Mouse (Mus musculus) central nervous system, embryonic 18 days (tissue): ENCODE results near the gene Iffo1. TPM values are rescaled to one million over a fixed set of nuclear protein-coding genes. Genes with fewer than 3 reads are reported as not detected.

Source experiments
- polyA plus RNA-seq: library from polyadenylated mRNA; depleted of rRNA; stranded (reverse); fragments of >200 nt; gene quantifications from 2 replicates; pipeline ENCODE4 v1.2.3, GENCODE M21; 2012; rRNA removed

The Iffo1 gene
- 28.2 and 29.8 TPM in 2 replicates for polyA plus RNA-seq

DNA sequence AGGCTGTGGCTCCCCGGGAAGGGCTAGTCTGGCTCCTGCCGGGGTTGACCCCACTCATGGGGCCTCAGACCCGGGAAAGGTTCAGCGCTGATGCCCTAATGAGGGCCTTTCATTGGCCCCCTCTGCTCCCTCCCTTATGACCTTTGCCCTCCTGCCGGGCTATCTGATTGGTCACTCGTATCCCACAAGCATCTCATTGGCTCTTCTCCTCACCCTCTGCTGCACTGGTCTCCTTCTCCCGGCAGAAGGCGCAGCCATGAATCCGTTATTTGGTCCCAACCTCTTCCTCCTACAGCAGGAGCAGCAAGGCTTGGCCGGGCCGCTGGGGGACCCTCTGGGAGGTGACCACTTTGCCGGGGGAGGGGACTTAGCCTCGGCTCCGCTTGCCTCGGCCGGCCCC, at the start of gene Iffo1:
Gene Iffo1 (plus strand): TSS at position 241 of the 400 bp plus-strand sequence.

DNA sequence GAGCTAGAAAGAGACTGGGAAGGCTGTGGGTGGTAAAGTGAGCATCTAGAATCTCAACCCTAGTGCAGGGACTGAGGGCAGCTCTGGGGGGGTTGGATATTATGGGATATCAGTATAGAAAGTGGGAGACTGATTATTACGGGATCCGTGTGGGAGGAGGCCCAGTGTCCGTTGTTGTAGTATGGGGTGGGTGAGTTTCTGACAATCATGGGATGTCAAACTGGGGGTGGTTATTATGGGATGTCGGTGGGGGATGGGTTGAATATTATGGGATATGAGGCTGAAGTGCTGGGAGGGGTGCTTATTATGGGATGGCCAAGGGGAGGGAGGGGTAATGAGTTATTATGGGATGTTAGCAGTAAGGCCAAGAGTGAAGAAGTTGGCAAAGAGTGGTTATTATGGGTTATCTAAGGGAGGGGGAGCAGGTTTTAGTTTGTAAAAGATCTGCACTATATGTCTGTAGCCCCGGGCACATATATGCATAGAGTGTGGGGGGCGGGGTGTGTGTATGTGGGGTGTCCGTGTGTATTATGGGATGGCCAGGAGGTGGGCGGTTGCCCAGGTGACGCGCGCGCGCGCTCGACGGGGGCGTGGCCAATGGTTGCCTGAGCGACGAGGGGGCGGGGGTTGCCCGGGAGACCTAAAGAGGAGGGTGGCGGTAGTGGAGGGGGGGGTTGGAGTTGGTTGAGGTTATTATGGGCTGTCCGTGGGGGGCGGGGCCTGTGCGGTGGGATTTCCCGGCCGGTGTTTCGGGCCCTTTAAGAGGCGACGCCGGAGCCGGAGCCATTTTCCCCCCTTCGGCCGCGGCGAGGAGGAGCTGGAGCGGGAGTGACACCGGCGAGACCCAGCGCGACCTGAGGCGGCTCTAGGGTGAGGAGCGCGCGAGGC, 49.4 kb upstream of the Iffo1 start, which contains the start of gene Chd4:
Gene Chd4 (plus strand): TSS at position 591 of the 888 bp plus-strand sequence.

DNA sequence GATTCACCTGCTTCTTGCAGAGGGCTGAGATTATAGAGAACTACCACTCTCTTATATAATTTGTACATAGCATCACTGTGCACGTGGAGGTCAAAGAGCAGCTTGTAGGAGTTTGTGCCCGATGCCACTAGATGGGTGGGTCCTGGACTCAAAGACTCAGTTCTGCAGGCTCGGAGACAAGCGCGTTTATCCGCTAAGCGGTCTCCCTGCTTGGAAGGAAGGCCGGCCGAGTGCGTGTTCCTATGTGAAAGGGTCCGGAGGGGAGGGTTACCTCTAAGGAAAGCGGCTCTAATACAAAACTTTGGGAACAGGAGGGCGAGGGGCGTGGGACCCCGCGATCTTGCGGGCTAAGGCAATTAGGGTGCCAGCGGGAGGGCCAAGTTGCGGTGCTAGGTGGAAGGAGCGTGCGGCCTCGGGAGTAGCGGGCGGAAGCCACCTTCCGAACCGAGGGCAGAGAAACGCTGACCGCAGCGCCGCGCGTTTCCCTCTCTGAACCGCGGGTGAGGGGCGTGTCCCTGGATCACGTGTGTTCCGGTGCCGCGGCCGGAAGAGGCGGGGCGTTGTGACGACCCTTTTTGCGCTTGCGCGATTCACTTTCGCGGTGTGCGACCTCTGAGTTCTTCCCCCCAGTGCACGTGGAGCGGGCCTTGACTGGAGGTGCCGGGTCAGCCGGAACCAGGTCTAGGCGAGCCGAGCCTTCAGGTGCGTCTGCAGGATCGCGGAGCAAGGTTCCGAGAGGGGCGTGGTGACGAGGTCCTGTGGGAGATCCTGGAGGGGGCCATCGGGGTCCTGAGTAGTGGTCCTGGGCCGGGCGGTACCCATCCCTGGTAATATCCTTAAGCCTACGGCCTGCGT, 13.5 kb upstream of the Iffo1 start, which contains the start of gene Nop2:
Gene Nop2 (plus strand): TSS at position 608 of the 855 bp plus-strand sequence.

DNA sequence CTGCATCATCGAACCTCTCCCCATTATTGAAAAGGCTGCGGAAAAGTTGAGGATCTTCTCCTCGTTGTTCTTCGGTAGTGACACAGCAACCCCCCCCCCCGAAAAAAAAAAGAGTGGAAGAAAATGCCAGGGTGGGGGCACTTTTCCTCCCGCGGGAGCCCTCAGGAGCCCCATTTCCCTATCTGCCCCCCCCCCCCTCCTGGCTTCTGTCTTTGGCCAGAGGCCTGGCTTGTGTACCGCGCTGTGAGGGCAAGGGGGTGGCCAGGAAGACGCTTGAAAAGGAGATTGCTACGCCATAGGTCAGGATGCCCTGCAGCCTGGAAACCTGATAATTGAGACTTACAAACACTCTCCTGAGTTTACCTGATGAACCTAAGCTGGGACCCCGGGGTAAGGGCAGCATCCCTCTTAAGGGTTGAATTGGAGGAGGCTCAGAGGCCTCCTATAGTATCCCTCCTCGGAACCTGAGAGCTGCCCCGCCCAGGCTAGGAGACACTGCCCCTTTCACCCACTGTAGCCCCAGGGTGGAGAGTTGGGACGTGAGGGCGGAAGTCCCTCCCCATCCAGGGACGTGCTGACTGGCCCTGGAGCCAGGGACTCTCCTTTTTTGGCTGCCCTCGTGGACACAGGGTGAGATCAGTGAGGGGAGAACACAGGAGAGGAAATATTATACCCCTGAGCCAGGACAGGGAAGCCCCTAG, 21.2 kb downstream of the Iffo1 start, which contains the start of gene Gapdh:
Gene Gapdh (minus strand): TSS at position 417 of the 701 bp plus-strand sequence.

DNA sequence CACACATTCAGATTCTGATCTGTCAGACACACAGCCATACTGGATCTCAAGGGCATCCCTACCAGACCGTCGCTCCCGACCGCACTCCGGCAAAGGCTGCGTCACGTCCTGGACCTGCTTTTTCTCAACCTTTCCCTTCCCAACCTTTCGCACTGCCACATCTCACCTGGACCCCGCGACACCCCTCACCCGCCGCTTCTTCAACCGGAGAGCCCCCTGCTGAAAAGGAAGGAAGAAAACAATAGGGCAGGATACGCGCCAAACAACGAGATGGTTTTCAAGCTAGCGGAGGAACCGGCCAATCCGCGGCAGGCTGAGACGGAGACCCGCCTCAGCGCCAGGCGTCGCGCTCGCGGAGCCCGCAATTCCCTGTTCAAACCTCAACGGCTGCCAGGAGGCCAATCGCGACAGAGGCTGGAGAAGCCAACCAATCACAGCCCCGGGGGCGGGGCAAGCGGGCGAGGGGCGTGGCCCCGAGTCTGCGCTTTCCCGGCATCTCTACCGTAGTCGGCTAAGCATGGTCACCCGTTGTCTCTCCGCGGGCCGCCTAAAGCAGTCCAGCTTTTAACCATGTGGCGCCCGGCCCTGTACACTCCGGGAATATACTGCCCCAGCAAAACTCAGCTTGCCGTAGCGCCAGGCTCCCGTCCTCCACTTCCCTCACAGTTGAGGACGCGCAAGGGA, 46.4 kb downstream of the Iffo1 start, which contains the start of the genes Ncapd2 and Mrpl51:
Gene Ncapd2 (minus strand): TSS at position 370 of the 684 bp plus-strand sequence.
Gene Mrpl51 (plus strand): TSS at position 470 of the 684 bp plus-strand sequence.

Other genes with a start within 250 kb of the Iffo1 start
- gene Lag3, start 233.5 kb upstream of the Iffo1 start, polyA plus RNA-seq: 2.9 and 3.3 TPM in 2 replicates
- gene Ptms, start 225.1 kb upstream of the Iffo1 start, polyA plus RNA-seq: 1,878 and 2,539 TPM in 2 replicates
- 582 and 592 TPM in 2 replicates for gene Mlf2, start 213.9 kb upstream of the Iffo1 start, polyA plus RNA-seq
- 141 and 143 TPM in 2 replicates for gene Cops7a, start 179.7 kb upstream of the Iffo1 start, polyA plus RNA-seq
- 66.2 and 72.7 TPM in 2 replicates for gene Pianp, start 148.5 kb upstream of the Iffo1 start, polyA plus RNA-seq
- 71.6 and 74.2 TPM in 2 replicates for gene Zfp384, start 136.1 kb upstream of the Iffo1 start, polyA plus RNA-seq
- 120 and 130 TPM in 2 replicates for gene Ing4, start 105.5 kb upstream of the Iffo1 start, polyA plus RNA-seq
- 24.3 and 28.5 TPM in 2 replicates for gene Acrbp, start 95.6 kb upstream of the Iffo1 start, polyA plus RNA-seq
- gene Lpar5, start 77.3 kb upstream of the Iffo1 start, polyA plus RNA-seq: 0.82 and 0.98 TPM in 2 replicates
- 65.2 and 67.5 TPM in 2 replicates for gene Chd4, start 49.3 kb upstream of the Iffo1 start, polyA plus RNA-seq
- gene Nop2, start 13.3 kb upstream of the Iffo1 start, polyA plus RNA-seq: 34.2 and 34.6 TPM in 2 replicates
- gene Gapdh, start 21.2 kb downstream of the Iffo1 start, polyA plus RNA-seq: 3,044 and 3,218 TPM in 2 replicates
- gene Ncapd2, start 46.5 kb downstream of the Iffo1 start, polyA plus RNA-seq: 95.0 and 104 TPM in 2 replicates
- gene Mrpl51, start 46.6 kb downstream of the Iffo1 start, polyA plus RNA-seq: 54.1 and 59.6 TPM in 2 replicates
- 26.6 and 33.8 TPM in 2 replicates for gene Vamp1, start 70.3 kb downstream of the Iffo1 start, polyA plus RNA-seq
- gene Tapbpl, start 86.6 kb downstream of the Iffo1 start, polyA plus RNA-seq: 4.2 and 4.4 TPM in 2 replicates
- gene Cd27, start 91.8 kb downstream of the Iffo1 start, polyA plus RNA-seq: 0.06 and 0.20 TPM in 2 replicates
- not detected in 2 replicates for gene Tuba3a, start 140.8 kb downstream of the Iffo1 start, polyA plus RNA-seq
- gene Ltbr, start 168.6 kb downstream of the Iffo1 start, polyA plus RNA-seq: 10.4 and 11.4 TPM in 2 replicates
- gene Scnn1a, start 175.4 kb downstream of the Iffo1 start, polyA plus RNA-seq: 1.2 and 1.8 TPM in 2 replicates
- gene Tnfrsf1a, start 204.1 kb downstream of the Iffo1 start, polyA plus RNA-seq: 14.9 and 15.3 TPM in 2 replicates
- gene Plekhg6, start 235.6 kb downstream of the Iffo1 start, polyA plus RNA-seq: 0.29 and 0.39 TPM in 2 replicates